8 mouse cellular contexts compared by ENCODE assay signal in the genomic region with DNA sequence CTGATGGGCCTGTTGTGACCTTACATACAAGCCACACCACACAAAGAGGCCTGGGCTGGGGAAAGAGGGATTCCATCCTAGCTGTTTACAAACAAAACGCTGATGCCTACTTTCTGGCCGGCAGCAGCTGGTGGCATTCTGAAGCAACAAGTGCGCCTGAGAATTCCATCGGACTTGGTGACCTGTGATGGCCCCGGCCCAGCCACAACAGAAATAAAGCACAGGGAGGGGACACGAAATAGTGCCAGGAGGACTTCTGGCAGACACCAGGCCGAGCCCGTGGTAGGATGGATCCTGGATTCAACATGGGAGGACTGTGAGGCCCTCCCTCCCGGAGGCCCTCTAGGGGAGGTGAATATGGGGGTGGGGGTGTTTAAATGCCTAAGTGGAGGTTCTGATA. TPM values are rescaled to one million over a fixed set of nuclear protein-coding genes. Genes with fewer than 3 reads are reported as not detected.
DNase-seq lines count a peak whose midpoint lies in the region; TF ChIP-seq lines count a peak whose summit lies in the region.

No protein-coding gene starts in this region.

- H3K79me2 ChIP-seq in myocyte (ENCODE audit: control insufficient read depth, insufficient read depth): peaks cover 8% of the 10 kb centered on the region

- H3ac ChIP-seq in myocyte (ENCODE audit: control insufficient read depth, insufficient read length): no peak overlapping the region

- H3K4me3 ChIP-seq in myocyte: peak overlapping the region; percentile 73

- TF ChIP-seq POLR2A in myocyte (IDR thresholded peaks at IDR 0.05; ENCODE audit: insufficient read length, low read depth): no peak

- peak overlapping the region; percentile 85 for H3K4me2 ChIP-seq in myocyte (ENCODE audit: low read depth)

- no peaks in the 10 kb centered on the region for H3K36me3 ChIP-seq in myocyte (ENCODE audit: control insufficient read depth, insufficient read depth)

- no peaks in the 10 kb centered on the region for H3K27me3 ChIP-seq in myocyte (ENCODE audit: control insufficient read depth, insufficient read depth, insufficient read length)

- DNase-seq in embryo, embryonic 10 days (ENCODE audit: low spot score): peak; percentile 25
- no peak for DNase-seq in embryo, embryonic 9.5 days (ENCODE audit: extremely low spot score)
- peak; percentile 58 to 72 for DNase-seq in heart, adult 9 months (ENCODE audit: low spot score in 2 of 2)
- DNase-seq in kidney, postnatal 25 days: peak; percentile 36 to 58
- no peak for DNase-seq in right cerebral cortex, adult 2 months (ENCODE audit: low spot score in 2 of 2)
- DNase-seq in adrenal gland, postnatal 4 days (ENCODE audit: low spot score in 2 of 2): no peak
- no peak for DNase-seq in thymus, postnatal 4 days

TF ChIP-seq in myocyte, 11 proteins besides CTCF, POLR2A, EP300 and RAD21:
- TF ChIP-seq SRF (IDR thresholded peaks at IDR 0.05; ENCODE audit: control insufficient read depth, insufficient read length, low read depth) (no peak), MYOG (IDR thresholded peaks at IDR 0.05; ENCODE audit: control insufficient read depth in 1 of 3, insufficient read depth in 1 of 3, insufficient read length in 2 of 3, low read depth in 2 of 3) (peak in 1 of 3 experiments; percentile 48), REST (IDR thresholded peaks at IDR 0.05; ENCODE audit: insufficient read depth, insufficient read length) (no peak), MYOD1 (IDR thresholded peaks at IDR 0.05; ENCODE audit: control insufficient read depth in 1 of 3, insufficient read length in 2 of 3, low read depth in 2 of 3) (peak in 1 of 3 experiments; percentile 16)
TF ChIP-seq in myocyte: peak in this region for 2.

RNA-seq across cellular contexts. Expression of a gene that starts 2.4 kb away (rescaled TPM):
- polyA plus RNA-seq in myocyte (2012; fragmentation: generic; extraction: Trizol): 43.1 TPM
- total RNA-seq in adrenal gland, postnatal 4 days (2021): 10 to 100 TPM; 23.0 TPM

RNA-seq across cellular contexts. Expression of a gene that starts 11.7 kb away (rescaled TPM):
- 131 TPM for polyA plus RNA-seq in myocyte (2012; fragmentation: generic; extraction: Trizol)
- 100 to 1,000 TPM; 199 to 213 TPM for total RNA-seq in adrenal gland, postnatal 4 days (2021)

RNA-seq across cellular contexts. Expression of a gene that starts 23.9 kb away (rescaled TPM):
- polyA plus RNA-seq in myocyte (2012; fragmentation: generic; extraction: Trizol): 5.3 TPM
- 10 to 100 TPM; 16.1 to 16.8 TPM for total RNA-seq in adrenal gland, postnatal 4 days (2021)

RNA-seq across cellular contexts. Expression of a gene that starts 45.9 kb away (rescaled TPM):
- 18.9 TPM for polyA plus RNA-seq in myocyte (2012; fragmentation: generic; extraction: Trizol)
- total RNA-seq in adrenal gland, postnatal 4 days (2021): 10 to 100 TPM; 17.6 to 22.7 TPM

RNA-seq across cellular contexts. Expression of a gene that starts 50.1 kb away (rescaled TPM):
- polyA plus RNA-seq in myocyte (2012; fragmentation: generic; extraction: Trizol): 37.6 TPM
- total RNA-seq in adrenal gland, postnatal 4 days (2021): 10 to 100 TPM; 54.2 to 58.5 TPM

Comparison
In these comparisons a context has a peak if more than half of its experiments do, and no peak if none do; other contexts are left out.
1. DNase-seq: peak in embryo, embryonic 10 days (single experiment), heart, adult 9 months (2 of 2) and kidney, postnatal 25 days (2 of 2); none in embryo, embryonic 9.5 days (single experiment), right cerebral cortex, adult 2 months (0 of 2), adrenal gland, postnatal 4 days (0 of 2) and thymus, postnatal 4 days (single experiment).